In the genomic region with DNA sequence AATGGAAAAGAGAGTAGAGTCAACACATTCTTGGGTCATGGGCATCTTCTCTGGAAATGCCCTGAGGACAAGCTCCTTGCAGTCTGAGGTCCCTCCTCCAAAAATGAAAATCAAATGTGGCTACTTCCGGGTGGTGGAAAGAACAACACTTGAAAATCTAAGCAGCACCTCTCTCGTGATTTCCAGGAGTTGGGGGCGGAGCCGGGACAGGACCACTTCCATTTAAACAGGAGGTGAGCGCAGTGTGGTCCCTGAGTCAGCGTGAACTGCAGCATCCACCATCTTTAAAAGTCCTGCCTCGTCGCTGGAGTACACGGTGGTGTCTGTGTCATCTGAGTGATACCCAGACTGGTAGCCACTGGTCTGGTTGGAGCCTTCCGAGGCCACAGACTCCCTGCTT, we compare ENCODE assay signal across 13 mouse cellular contexts. TPM values are rescaled to one million over a fixed set of nuclear protein-coding genes. Genes with fewer than 3 reads are reported as not detected.
DNase-seq lines count a peak whose midpoint lies in the region; ATAC-seq and TF ChIP-seq lines count a peak whose summit lies in the region.
"Had no signal": no experiment of that assay in that cellular context is flagged by ENCODE, and none has a peak within 500 bp of the region (broad histone marks: within the 10 kb centered on the region; RNA-seq: fewer than 3 reads in every experiment).

No protein-coding gene starts in this region.

- 0 out of 2 replicates have a peak overlapping the region, but pooled peaks have one; percentile 3 for H3K27ac ChIP-seq in heart, embryonic 10.5 days
- H3K27ac ChIP-seq in limb, embryonic 13.5 days: peak overlapping the region; percentile 39; the same call in 1 of the 2 replicates
- no peak overlapping the region for H3K27ac ChIP-seq in limb, embryonic 10.5 days
- H3K27ac ChIP-seq: hindbrain, embryonic 10.5 days; limb, embryonic 12.5 days had no signal

- TF ChIP-seq CTCF in E14TG2a.4 (conservative IDR thresholded peaks at IDR 0.05; ENCODE audit: low read length): no peak

- no peaks in the 10 kb centered on the region for H3K9me3 ChIP-seq in heart, embryonic 10.5 days
- no peaks in the 10 kb centered on the region for H3K9me3 ChIP-seq in limb, embryonic 13.5 days
- H3K9me3 ChIP-seq in limb, embryonic 10.5 days (replicated peaks): no peaks in the 10 kb centered on the region
- H3K9me3 ChIP-seq in E14TG2a.4 (ENCODE audit: low read length): no peaks in the 10 kb centered on the region
- H3K9me3 ChIP-seq: hindbrain, embryonic 10.5 days; limb, embryonic 12.5 days had no signal

- intact Hi-C loops in heart, postnatal 25 days (cut with DNase I): loop anchor here (5.0 kb wide), 1 partner anchor 57 kb away; no protein-coding TSS in a partner anchor

- WGBS in heart, embryonic 10.5 days: 76% methylated on average over 10 of the region's 10 CpGs
- WGBS in limb, embryonic 13.5 days: 79% methylated on average over 10 of the region's 10 CpGs
- WGBS in limb, embryonic 10.5 days: 86% methylated on average over 10 of the region's 10 CpGs

- no peak overlapping the region for H3K9ac ChIP-seq in limb, embryonic 13.5 days
- H3K9ac ChIP-seq: limb, embryonic 12.5 days had no signal

- H3K36me3 ChIP-seq in heart, embryonic 10.5 days: peaks cover 7% of the 10 kb centered on the region; the same call in 1 of the 2 replicates
- H3K36me3 ChIP-seq in limb, embryonic 13.5 days: no peaks in the 10 kb centered on the region
- H3K36me3 ChIP-seq in limb, embryonic 10.5 days: no peaks in the 10 kb centered on the region
- no peaks in the 10 kb centered on the region for H3K36me3 ChIP-seq in E14TG2a.4 (ENCODE audit: insufficient read depth, low read length)
- H3K36me3 ChIP-seq: hindbrain, embryonic 10.5 days; limb, embryonic 12.5 days had no signal

- no peak for DNase-seq in heart, embryonic 10.5 days (ENCODE audit: low spot score)
- no peak for DNase-seq in heart, postnatal 25 days (ENCODE audit: low spot score)
- DNase-seq in limb, embryonic 10.5 days (ENCODE audit: low spot score): no peak
- peak; percentile 8 for DNase-seq in natural killer cell, adult 2 months (ENCODE audit: low spot score in 2 of 2)
- DNase-seq in right cerebral cortex, postnatal 36 days (ENCODE audit: low spot score in 2 of 2): no peak
- no peak for DNase-seq in left cerebral cortex, adult 9 months (ENCODE audit: low spot score in 2 of 2)
- DNase-seq: right cerebral cortex, postnatal 25 days had no signal

- H3K4me1 ChIP-seq in heart, embryonic 10.5 days: peaks cover 53% of the 10 kb centered on the region
- H3K4me1 ChIP-seq in limb, embryonic 13.5 days: peaks cover 9% of the 10 kb centered on the region; the same call in 1 of the 2 replicates
- 0 out of 2 replicates have a peak, but pooled peaks cover 3% of the 10 kb centered on the region for H3K4me1 ChIP-seq in limb, embryonic 10.5 days
- H3K4me1 ChIP-seq in E14TG2a.4 (replicated peaks; ENCODE audit: low read depth, low read length): peaks cover 16% of the 10 kb centered on the region
- H3K4me1 ChIP-seq: limb, embryonic 12.5 days had no signal

- ATAC-seq in limb, embryonic 13.5 days (ENCODE audit: low FRiP score, low read depth): no peak
- ATAC-seq: intestine, postnatal 0 days had no signal

- no peak overlapping the region for H3K4me2 ChIP-seq in limb, embryonic 13.5 days (replicated peaks)
- H3K4me2 ChIP-seq: limb, embryonic 12.5 days had no signal

- H3K27me3 ChIP-seq in heart, embryonic 10.5 days (ENCODE audit: insufficient read depth, poor library complexity, severe bottlenecking): no peaks in the 10 kb centered on the region
- no peaks in the 10 kb centered on the region for H3K27me3 ChIP-seq in limb, embryonic 13.5 days
- H3K27me3 ChIP-seq in limb, embryonic 10.5 days (ENCODE audit: low read depth, poor library complexity, severe bottlenecking): no peaks in the 10 kb centered on the region
- H3K27me3 ChIP-seq in E14TG2a.4 (ENCODE audit: insufficient read depth, low read length): peaks cover 28% of the 10 kb centered on the region
- H3K27me3 ChIP-seq: limb, embryonic 12.5 days had no signal

- H3K4me3 ChIP-seq in heart, embryonic 10.5 days: no peak overlapping the region
- H3K4me3 ChIP-seq in limb, embryonic 13.5 days: no peak overlapping the region
- no peak overlapping the region for H3K4me3 ChIP-seq in limb, embryonic 10.5 days
- H3K4me3 ChIP-seq in E14TG2a.4 (replicated peaks; ENCODE audit: low read length): peak overlapping the region; percentile 48; the same call in 1 of the 2 replicates
- H3K4me3 ChIP-seq: hindbrain, embryonic 10.5 days; limb, embryonic 12.5 days had no signal

RNA-seq across cellular contexts. Expression of a gene that starts 44.1 kb away (rescaled TPM):
- polyA plus RNA-seq in heart, embryonic 10.5 days (2016; fragmentation: Nextera tagmentation; extraction: Ambion mirVana): 36.7 and 48.1 TPM in 2 replicates
- 10 to 100 TPM; 88.8 to 99.1 TPM for total RNA-seq in heart, postnatal 25 days (2021)
- polyA plus RNA-seq in limb, embryonic 13.5 days (2015; fragmentation: Nextera tagmentation; extraction: Ambion mirVana): 22.5 TPM in 2 replicates
- 25.7 and 25.8 TPM in 2 replicates for polyA plus RNA-seq in limb, embryonic 10.5 days (2016; fragmentation: Nextera tagmentation; extraction: Ambion mirVana)
- total RNA-seq: monocyte, adult 5-6 weeks had no signal

Comparison
In these comparisons a context has a peak if more than half of its experiments do, and no peak if none do; other contexts are left out.
1. DNase-seq: peak in natural killer cell, adult 2 months (2 of 2); none in heart, embryonic 10.5 days (single experiment), heart, postnatal 25 days (single experiment), limb, embryonic 10.5 days (single experiment), right cerebral cortex, postnatal 36 days (0 of 2) and left cerebral cortex, adult 9 months (0 of 2).